Mouse (Mus musculus) cerebellum, postnatal 4 days (tissue): ENCODE results near the gene Ccl6.
"Not testable (repeated sequence)": the region's sequence is repeated elsewhere in the genome, so short reads cannot be mapped to it uniquely, and the experiment has no call there.

Experiments used
- DNase-seq, 2 experiments: peaks; one replicate each; pipeline ENCODE4 v3.0.0; 2022; ENCODE audit warnings: low spot score in 2 of 2, mixed read lengths in 1 of 2

Gene Ccl6

DNA sequence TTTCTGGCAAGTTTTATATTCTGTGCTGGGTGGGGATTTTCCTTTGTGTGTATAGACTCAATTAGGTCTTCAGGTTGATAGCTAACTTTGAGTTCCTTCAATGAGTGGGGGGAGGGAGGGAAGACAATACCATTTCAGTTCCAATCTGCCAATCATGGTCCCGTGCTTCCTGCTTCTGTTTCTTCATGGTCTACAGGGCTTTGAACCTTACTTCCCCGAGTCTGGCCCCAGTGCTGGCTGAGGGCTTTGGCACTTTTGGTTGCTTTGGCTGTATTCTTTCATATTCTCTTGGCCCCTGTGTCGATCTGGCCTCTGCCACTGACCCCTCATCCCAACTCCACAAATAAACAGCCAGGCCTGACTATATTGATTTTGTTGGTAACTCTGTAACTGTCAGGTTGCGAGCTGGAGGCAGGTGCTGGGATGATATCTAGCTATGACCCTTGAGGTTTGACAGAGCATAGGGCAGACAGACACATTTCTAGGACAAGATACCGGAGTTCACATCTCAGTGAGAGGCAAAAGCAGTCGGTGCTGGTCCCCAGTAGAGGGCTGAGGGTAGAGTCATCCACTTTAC is 30.5 kb downstream of the Ccl6 start:
- no peak for DNase-seq

DNA sequence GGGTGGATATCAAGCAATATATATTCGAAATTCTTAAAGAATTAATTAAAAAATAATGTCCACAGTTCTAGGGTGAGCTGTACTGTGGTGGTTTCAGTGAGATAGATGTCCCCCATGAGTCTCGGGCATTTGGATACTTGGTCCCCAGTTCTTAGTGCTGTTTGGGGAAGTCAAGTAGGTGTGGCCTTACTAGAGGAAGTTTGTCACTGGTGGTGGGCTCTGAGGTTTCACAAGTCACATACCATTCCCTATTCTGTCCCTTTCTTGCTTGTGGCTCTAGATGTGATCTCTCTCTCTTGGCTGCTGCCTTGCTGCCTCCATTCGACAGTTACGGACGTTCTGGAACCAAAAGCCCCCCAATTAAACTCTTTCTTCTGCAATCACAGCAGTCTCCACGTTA is 32.5 kb downstream of the Ccl6 start:
- DNase-seq = no peak

DNA sequence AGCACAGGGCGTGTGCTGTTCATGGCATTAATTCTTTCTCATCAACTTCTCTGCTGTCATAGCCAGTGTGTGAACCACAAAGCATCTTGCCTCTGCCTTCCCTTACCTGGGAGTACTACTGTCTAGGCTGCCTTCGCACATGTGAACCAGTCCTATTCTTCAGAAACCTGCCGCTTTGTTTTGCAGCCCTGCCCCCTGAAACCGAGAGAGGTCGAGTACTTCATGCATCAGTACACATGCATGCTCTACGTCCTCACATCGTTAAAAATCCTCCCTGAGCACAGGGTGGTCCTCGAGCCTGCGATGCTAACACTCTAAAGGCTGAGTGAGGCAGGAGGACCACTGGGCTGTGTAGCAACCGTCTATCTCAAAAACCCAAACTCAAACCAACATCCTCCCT is 35.8 kb downstream of the Ccl6 start:
- no peak for DNase-seq

DNA sequence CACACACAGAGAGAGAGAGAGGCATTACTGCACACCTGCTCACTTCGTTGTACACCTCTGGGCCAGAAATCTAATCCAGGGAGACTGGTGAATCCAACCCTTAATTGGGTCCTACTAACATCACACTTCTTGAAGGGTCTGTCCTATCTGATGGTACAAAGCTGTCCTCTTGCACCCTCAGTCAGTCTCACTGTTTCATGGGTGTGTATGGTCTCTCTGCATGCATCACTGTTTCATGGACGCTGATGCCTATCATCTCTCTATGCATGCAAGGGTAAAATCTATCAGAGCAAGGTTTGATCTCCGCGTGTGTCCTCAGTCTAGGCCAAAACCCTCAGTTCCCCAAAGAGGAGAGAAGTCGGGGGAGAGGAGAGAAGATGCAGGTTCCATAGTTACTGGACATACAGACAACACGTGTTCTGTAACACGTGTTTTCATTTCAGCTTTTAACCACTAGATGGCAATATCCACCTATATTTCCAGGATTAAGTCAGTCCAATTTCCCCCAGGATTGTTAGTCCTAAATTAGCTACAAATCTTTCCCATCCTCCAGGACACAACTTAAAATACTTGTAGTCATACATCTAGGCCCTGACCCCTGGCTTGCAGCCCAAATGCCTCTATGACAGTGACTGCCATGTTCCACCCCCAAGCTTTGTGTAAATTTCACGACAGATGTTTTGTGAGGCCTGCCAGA is 36.7 kb downstream of the Ccl6 start:
- DNase-seq = peak in 1 of 2 experiments; percentile 25

DNA sequence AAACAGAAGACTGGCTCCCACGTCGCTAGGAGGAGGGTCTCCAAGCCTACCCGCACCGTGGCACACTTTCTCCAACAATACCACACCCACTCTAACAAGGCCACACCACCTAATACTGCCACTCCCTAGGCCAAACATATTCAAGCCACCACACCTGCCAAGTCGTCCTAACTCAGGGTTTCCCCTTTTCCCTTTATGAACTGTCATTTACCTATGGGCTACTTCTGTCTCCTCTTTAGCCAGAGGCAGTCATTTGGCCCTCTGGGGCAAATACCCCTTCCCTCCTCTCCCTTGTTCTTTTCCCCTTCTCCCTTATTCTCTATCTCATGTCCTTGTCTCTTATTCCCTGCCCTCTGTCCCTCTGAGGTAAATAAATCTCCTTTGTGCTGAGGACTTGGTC is 41.2 kb downstream of the Ccl6 start:
- DNase-seq = no peak

DNA sequence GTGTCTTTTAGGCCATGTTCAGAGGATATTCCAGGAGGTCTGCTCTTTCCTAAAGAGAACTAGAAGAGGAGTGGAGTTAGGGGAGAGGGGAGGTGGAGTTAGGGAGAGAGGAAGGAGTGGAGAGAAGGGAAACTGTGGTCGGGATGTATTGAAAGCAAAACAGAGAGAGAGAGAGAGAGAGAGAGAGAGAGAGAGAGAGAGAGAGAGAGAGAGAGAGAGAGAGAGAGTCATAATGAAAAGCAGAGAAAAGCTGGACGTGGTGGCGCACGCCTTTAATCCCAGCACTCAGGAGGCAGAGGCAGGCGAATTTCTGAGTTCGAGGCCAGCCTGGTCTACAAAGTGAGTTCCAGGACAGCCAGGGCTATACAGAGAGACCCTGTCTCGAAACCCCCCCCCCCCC is 41.9 kb downstream of the Ccl6 start:
- not testable (repeated sequence) for DNase-seq

DNA sequence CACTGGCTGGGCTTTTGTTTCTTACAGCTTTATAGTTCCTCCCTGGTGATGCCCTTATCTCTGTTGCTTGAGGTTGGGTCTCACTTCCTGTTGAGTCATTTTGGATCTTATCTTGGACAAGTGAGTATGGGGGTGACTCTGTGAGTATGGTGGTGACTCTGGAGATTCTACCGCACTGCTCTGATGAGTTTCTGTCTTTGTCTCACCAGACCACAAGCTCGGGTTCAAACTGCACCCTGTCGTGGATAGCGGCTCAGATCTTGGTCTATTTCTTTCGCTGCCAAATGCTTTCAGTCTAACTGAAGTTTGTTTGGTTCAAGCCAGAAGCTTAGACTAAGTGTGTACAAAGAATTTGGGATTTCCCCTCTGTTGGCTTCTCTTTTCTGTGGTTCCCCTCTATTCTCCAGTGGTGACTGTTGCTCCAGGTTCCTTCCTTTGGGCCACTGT is 42.7 kb downstream of the Ccl6 start:
- DNase-seq = no peak

DNA sequence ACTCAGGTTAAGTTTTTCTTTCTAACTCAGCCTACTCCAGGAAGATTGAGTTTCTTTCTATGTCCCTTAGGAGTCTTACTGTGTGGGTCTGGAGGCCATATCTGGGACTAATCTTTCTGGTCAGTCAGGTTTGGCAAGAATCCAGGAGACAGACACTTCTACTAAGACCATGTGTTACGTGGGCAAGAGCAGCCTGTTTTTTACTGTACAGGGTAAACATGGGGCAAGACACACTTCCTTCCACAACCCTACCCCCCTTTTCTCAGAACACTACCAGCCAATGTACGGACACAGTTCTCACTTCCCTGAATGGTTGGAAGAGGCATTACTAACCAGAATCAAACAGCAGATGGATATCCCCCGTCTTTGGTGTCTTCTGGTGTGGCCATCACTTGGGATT is 48.7 kb downstream of the Ccl6 start:
- no peak for DNase-seq

DNA sequence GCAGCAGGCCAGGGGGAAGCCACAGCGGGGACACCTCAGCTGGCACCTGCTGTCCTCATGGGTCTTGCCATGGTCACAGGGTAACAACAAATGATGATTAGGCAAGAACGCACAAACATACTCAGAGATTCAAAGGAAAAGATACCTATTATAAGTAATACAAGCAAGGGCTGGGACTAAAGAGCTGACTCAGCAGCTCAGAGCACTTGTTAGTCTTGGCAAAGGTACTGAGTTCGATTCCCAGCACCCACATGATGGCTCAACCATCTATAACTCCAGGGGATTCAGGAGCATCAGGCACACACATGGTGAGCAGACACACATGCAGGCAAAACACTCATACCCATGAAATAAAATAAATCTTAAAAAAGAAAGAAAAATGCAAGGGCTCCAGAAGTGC is 51.5 kb downstream of the Ccl6 start:
- DNase-seq = no peak

DNA sequence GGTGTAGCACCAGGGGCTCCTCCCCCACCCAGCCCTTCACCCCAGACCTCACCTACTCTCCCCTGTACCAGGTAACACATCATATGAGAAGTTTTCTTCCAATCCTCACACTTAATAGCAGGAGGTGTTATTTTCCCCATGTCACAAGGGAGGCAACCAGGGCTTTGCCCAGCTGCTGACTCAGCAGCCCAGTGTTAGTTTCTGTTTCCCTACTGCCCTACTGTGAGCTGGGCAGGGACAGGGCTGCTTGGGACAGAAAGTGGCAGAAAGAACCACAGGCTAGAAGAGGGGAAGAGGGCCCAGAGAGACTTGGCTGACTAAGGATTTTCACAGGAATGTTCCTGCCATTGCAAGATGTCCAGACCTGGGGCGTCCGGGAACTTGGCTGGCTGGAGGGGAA is 52.0 kb downstream of the Ccl6 start:
- no peak for DNase-seq

DNA sequence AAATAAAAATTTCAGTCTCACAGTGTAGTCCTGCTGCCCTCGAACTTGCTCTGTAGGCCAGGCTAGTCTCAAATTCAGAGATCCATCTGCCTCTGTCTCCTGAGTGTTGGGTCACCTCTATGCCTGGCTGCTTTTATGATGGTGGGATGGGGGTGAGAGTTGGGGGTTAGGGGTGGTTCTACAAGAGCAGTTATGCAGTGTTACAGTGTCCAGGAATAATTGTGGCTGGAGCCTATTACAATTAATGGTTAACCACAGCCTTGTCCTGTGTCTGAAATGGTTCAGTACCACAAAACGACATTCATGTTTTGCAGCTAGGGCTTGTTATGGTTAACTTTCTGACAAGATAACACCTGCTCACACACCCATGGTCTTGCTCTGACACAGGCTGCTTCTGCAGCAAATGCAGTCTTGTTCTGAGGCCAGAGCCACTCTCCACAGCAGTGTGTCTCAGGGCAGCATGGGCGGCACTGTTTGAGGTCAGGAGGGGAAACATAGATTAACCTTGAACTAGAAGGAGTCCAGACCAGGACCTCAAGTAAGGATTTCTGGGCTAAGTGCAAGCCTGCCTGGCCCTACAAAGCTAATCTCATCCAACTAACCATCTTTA is 54.1 kb downstream of the Ccl6 start:
- no peak for DNase-seq
